19 mouse cellular contexts compared by ENCODE assay signal in the genomic region with DNA sequence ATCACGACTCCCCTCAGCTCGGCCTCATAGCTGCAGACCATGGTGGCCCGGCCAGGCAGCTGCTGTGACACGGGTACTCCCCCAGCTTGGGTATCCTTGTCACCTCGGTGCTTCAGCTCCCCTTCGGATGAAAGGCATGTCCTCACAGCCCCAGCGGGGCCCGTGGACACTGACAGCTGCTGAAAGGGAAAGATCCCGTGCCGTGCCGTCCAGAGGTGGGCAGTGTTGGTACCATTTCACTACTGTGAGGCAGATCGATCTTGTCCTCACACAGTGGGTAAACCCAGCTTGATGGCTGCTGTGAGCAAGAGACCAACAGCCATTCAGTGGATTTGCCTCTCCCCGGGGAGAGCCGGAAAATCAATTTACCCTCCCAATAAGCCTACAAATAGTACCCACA. TPM values are rescaled to one million over a fixed set of nuclear protein-coding genes. Genes with fewer than 3 reads are reported as not detected.
DNase-seq lines count a peak whose midpoint lies in the region; ATAC-seq and TF ChIP-seq lines count a peak whose summit lies in the region.
"Had no signal": no experiment of that assay in that cellular context is flagged by ENCODE, and none has a peak within 500 bp of the region (broad histone marks: within the 10 kb centered on the region; RNA-seq: fewer than 3 reads in every experiment).

No protein-coding gene starts in this region.

- H3K27me3 ChIP-seq in forebrain, embryonic 13.5 days: peaks cover 2% of the 10 kb centered on the region; the same call in 1 of the 2 replicates
- H3K27me3 ChIP-seq in forebrain, embryonic 12.5 days: peaks cover 38% of the 10 kb centered on the region
- H3K27me3 ChIP-seq in kidney, embryonic 15.5 days: peaks cover 19% of the 10 kb centered on the region
- H3K27me3 ChIP-seq: embryonic facial prominence, embryonic 12.5 days; hindbrain, embryonic 15.5 days had no signal

- peak overlapping the region; percentile 26; the same call in 1 of the 2 replicates for H3K9ac ChIP-seq in forebrain, embryonic 13.5 days
- no peak overlapping the region for H3K9ac ChIP-seq in forebrain, embryonic 12.5 days
- H3K9ac ChIP-seq in kidney, embryonic 15.5 days: no peak overlapping the region
- H3K9ac ChIP-seq: embryonic facial prominence, embryonic 12.5 days; heart, embryonic 13.5 days; hindbrain, embryonic 15.5 days had no signal

- DNase-seq in kidney, adult 8-10 months: no peak
- no peak for DNase-seq in left cerebral cortex, adult 2 months (ENCODE audit: extremely low spot score in 1 of 2, low spot score in 2 of 2)
- DNase-seq in left cerebral cortex, adult 8-10 months (ENCODE audit: low spot score in 2 of 2): no peak
- no peak for DNase-seq in liver
- DNase-seq: adrenal gland, adult 2 months; adrenal gland, postnatal 25 days; gastrocnemius, postnatal 36 days; heart, adult 11 months; heart, postnatal 36 days had no signal

- no peaks in the 10 kb centered on the region for H3K9me3 ChIP-seq in forebrain, embryonic 13.5 days (replicated peaks)
- H3K9me3 ChIP-seq in forebrain, embryonic 12.5 days: no peaks in the 10 kb centered on the region
- H3K9me3 ChIP-seq in kidney, embryonic 15.5 days (replicated peaks): no peaks in the 10 kb centered on the region
- H3K9me3 ChIP-seq: embryonic facial prominence, embryonic 12.5 days; heart, embryonic 13.5 days; hindbrain, embryonic 15.5 days had no signal

- no peak for ATAC-seq in forebrain, embryonic 13.5 days
- ATAC-seq in forebrain, embryonic 12.5 days (ENCODE audit: low FRiP score): no peak
- peak; percentile 23; the same call in 1 of the 2 replicates for ATAC-seq in kidney, embryonic 15.5 days (replicated peaks; ENCODE audit: low FRiP score)

- H3K36me3 ChIP-seq in forebrain, embryonic 13.5 days (ENCODE audit: poor library complexity, severe bottlenecking): no peaks in the 10 kb centered on the region
- no peaks in the 10 kb centered on the region for H3K36me3 ChIP-seq in forebrain, embryonic 12.5 days (replicated peaks)
- H3K36me3 ChIP-seq in kidney, embryonic 15.5 days: no peaks in the 10 kb centered on the region
- H3K36me3 ChIP-seq: embryonic facial prominence, embryonic 12.5 days; heart, embryonic 13.5 days; hindbrain, embryonic 15.5 days had no signal

- intact Hi-C loops in left cerebral cortex, adult 2 months (cut with DNase I): no loop called here

- WGBS in forebrain, embryonic 13.5 days: 60% methylated on average over 14 of the region's 14 CpGs
- WGBS in forebrain, embryonic 12.5 days: 62% methylated on average over 14 of the region's 14 CpGs
- 42% methylated on average over 14 of the region's 14 CpGs for WGBS in kidney, embryonic 15.5 days

- H3K27ac ChIP-seq in forebrain, embryonic 13.5 days: no peak overlapping the region
- no peak overlapping the region for H3K27ac ChIP-seq in forebrain, embryonic 12.5 days
- no peak overlapping the region for H3K27ac ChIP-seq in kidney, embryonic 15.5 days
- peak overlapping the region; percentile 85 for H3K27ac ChIP-seq in left cerebral cortex, adult 2 months
- H3K27ac ChIP-seq in cortical plate, adult 2 months (ENCODE audit: insufficient read depth, low read length): peak overlapping the region; percentile 11
- H3K27ac ChIP-seq: embryonic facial prominence, embryonic 12.5 days; heart, embryonic 13.5 days; hindbrain, embryonic 15.5 days had no signal

- TF ChIP-seq CTCF in left cerebral cortex, adult 2 months (IDR thresholded peaks at IDR 0.05): no peak
- no peak for TF ChIP-seq CTCF in cortical plate, adult 2 months (IDR thresholded peaks at IDR 0.05; ENCODE audit: extremely low read depth, insufficient read depth, low read length)

- no peak overlapping the region for H3K4me3 ChIP-seq in forebrain, embryonic 13.5 days
- H3K4me3 ChIP-seq in forebrain, embryonic 12.5 days (replicated peaks): no peak overlapping the region
- no peak overlapping the region for H3K4me3 ChIP-seq in kidney, embryonic 15.5 days (replicated peaks)
- no peak overlapping the region for H3K4me3 ChIP-seq in left cerebral cortex, adult 2 months
- H3K4me3 ChIP-seq in cortical plate, adult 2 months (ENCODE audit: insufficient read depth, low read length): no peak overlapping the region
- H3K4me3 ChIP-seq: embryonic facial prominence, embryonic 12.5 days; heart, embryonic 13.5 days; hindbrain, embryonic 15.5 days had no signal

- TF ChIP-seq POLR2A in cortical plate, adult 2 months (IDR thresholded peaks at IDR 0.05; ENCODE audit: extremely low read depth, insufficient read depth, low read length): no peak

- peaks cover 44% of the 10 kb centered on the region for H3K4me1 ChIP-seq in forebrain, embryonic 13.5 days
- H3K4me1 ChIP-seq in forebrain, embryonic 12.5 days: peaks cover 51% of the 10 kb centered on the region
- H3K4me1 ChIP-seq in kidney, embryonic 15.5 days: peaks cover 18% of the 10 kb centered on the region
- H3K4me1 ChIP-seq in cortical plate, adult 2 months (ENCODE audit: control insufficient read depth, insufficient read depth, low read length): peaks cover 8% of the 10 kb centered on the region; the same call in 1 of the 2 replicates

- H3K4me2 ChIP-seq in forebrain, embryonic 13.5 days: no peak overlapping the region
- H3K4me2 ChIP-seq in forebrain, embryonic 12.5 days: no peak overlapping the region
- H3K4me2 ChIP-seq in kidney, embryonic 15.5 days: no peak overlapping the region
- H3K4me2 ChIP-seq: embryonic facial prominence, embryonic 12.5 days; heart, embryonic 13.5 days; hindbrain, embryonic 15.5 days had no signal

RNA-seq across cellular contexts. Expression of gene Plch2, which starts 42.3 kb away (rescaled TPM):
- 5.9 and 6.3 TPM in 2 replicates for polyA plus RNA-seq in forebrain, embryonic 13.5 days (2015; fragmentation: Nextera tagmentation; extraction: Ambion mirVana)
- polyA plus RNA-seq in forebrain, embryonic 12.5 days (2016; fragmentation: Nextera tagmentation; extraction: Ambion mirVana): 4.2 and 5.3 TPM in 2 replicates
- 2.6 TPM in 2 replicates for polyA plus RNA-seq in kidney, embryonic 15.5 days (2015; fragmentation: Nextera tagmentation; extraction: Ambion mirVana)
- total RNA-seq in left cerebral cortex, adult 2 months (2021): 10 to 100 TPM; 83.4 to 90.2 TPM
- 10 to 100 TPM; 56.8 to 64.3 (median 60.9) TPM for total RNA-seq in left cerebral cortex, adult 8-10 months (2022)
- 66.4 and 70.6 TPM in 2 replicates for polyA plus RNA-seq in cortical plate, adult 2 months (2012; rRNA removed)
- total RNA-seq: common myeloid progenitor, adult 5-6 weeks; heart, postnatal 36 days had no signal

RNA-seq across cellular contexts. Expression of gene Pank4, which starts 50.3 kb away (rescaled TPM):
- polyA plus RNA-seq in forebrain, embryonic 13.5 days (2015; fragmentation: Nextera tagmentation; extraction: Ambion mirVana): 41.1 and 45.0 TPM in 2 replicates
- polyA plus RNA-seq in forebrain, embryonic 12.5 days (2016; fragmentation: Nextera tagmentation; extraction: Ambion mirVana): 46.7 and 51.8 TPM in 2 replicates
- 45.2 and 46.3 TPM in 2 replicates for polyA plus RNA-seq in kidney, embryonic 15.5 days (2015; fragmentation: Nextera tagmentation; extraction: Ambion mirVana)
- 10 to 100 TPM; 45.1 to 45.5 TPM for total RNA-seq in left cerebral cortex, adult 2 months (2021)
- 10 to 100 TPM; 35.5 to 44.7 (median 38.6) TPM for total RNA-seq in left cerebral cortex, adult 8-10 months (2022)
- polyA plus RNA-seq in cortical plate, adult 2 months (2012; rRNA removed): 64.5 and 68.2 TPM in 2 replicates

RNA-seq across cellular contexts. Expression of gene Pex10, which starts 52.6 kb away (rescaled TPM):
- polyA plus RNA-seq in forebrain, embryonic 13.5 days (2015; fragmentation: Nextera tagmentation; extraction: Ambion mirVana): 18.5 and 22.8 TPM in 2 replicates
- 17.2 and 19.3 TPM in 2 replicates for polyA plus RNA-seq in forebrain, embryonic 12.5 days (2016; fragmentation: Nextera tagmentation; extraction: Ambion mirVana)
- 23.2 and 24.0 TPM in 2 replicates for polyA plus RNA-seq in kidney, embryonic 15.5 days (2015; fragmentation: Nextera tagmentation; extraction: Ambion mirVana)
- total RNA-seq in left cerebral cortex, adult 2 months (2021): 10 to 100 TPM; 17.4 to 18.3 TPM
- 10 to 100 TPM; 17.6 to 21.2 (median 19.5) TPM for total RNA-seq in left cerebral cortex, adult 8-10 months (2022)
- 17.8 and 19.5 TPM in 2 replicates for polyA plus RNA-seq in cortical plate, adult 2 months (2012; rRNA removed)

RNA-seq across cellular contexts. Expression of gene Hes5, which starts 53.5 kb away (rescaled TPM):
- 243 and 266 TPM in 2 replicates for polyA plus RNA-seq in forebrain, embryonic 13.5 days (2015; fragmentation: Nextera tagmentation; extraction: Ambion mirVana)
- polyA plus RNA-seq in forebrain, embryonic 12.5 days (2016; fragmentation: Nextera tagmentation; extraction: Ambion mirVana): 456 and 462 TPM in 2 replicates
- polyA plus RNA-seq in kidney, embryonic 15.5 days (2015; fragmentation: Nextera tagmentation; extraction: Ambion mirVana): 19.6 and 20.7 TPM in 2 replicates
- total RNA-seq in left cerebral cortex, adult 2 months (2021): 10 to 100 TPM; 22.3 to 25.3 TPM
- 10 to 100 TPM; 31.5 to 42.6 (median 41.9) TPM for total RNA-seq in left cerebral cortex, adult 8-10 months (2022)
- 25.9 and 28.2 TPM in 2 replicates for polyA plus RNA-seq in cortical plate, adult 2 months (2012; rRNA removed)
- total RNA-seq: adrenal gland, adult 2 months; adrenal gland, postnatal 25 days; common myeloid progenitor, adult 5-6 weeks; gastrocnemius, adult 8-10 months; gastrocnemius, postnatal 36 days; heart, postnatal 36 days had no signal
- polyA plus RNA-seq: adrenal gland, adult 2 months; heart, postnatal 0 days had no signal

Comparison
In these comparisons a context has a peak if more than half of its experiments do, and no peak if none do; other contexts are left out.
1. H3K27ac ChIP-seq: peak in left cerebral cortex, adult 2 months (single experiment) and cortical plate, adult 2 months (single experiment); none in forebrain, embryonic 13.5 days (single experiment), forebrain, embryonic 12.5 days (single experiment) and kidney, embryonic 15.5 days (single experiment).